Mouse (Mus musculus): ENCODE data around the gene Nedd9.

Nedd9 gene

GRCm38 (mm10) chr13:41343163-41343886 lies 143.8 kb downstream of the Nedd9 start:
- no peak for DNase-seq (ENCODE audit: inconsistent ontology term)

- peak; percentile 70 for DNase-seq (ENCODE audit: inconsistent ontology term)
Measured at GRCm38 (mm10) chr13:41341422-41341821, 145.7 kb downstream of the Nedd9 start.

GRCm38 (mm10) chr13:41339653-41340351 lies 147.4 kb downstream of the Nedd9 start:
- peak; percentile 95 for DNase-seq (ENCODE audit: inconsistent ontology term)

- peak; percentile 93 for DNase-seq (ENCODE audit: inconsistent ontology term)
Measured at GRCm38 (mm10) chr13:41339195-41339594, 148.0 kb downstream of the Nedd9 start.

GRCm38 (mm10) chr13:41337407-41337806 lies 149.8 kb downstream of the Nedd9 start:
- no peak for DNase-seq (ENCODE audit: inconsistent ontology term)

- no peak for DNase-seq (ENCODE audit: inconsistent ontology term)
Measured at GRCm38 (mm10) chr13:41336260-41336659, 150.9 kb downstream of the Nedd9 start.

- DNase-seq (ENCODE audit: inconsistent ontology term) = no peak
Measured at GRCm38 (mm10) chr13:41335767-41336166, 151.4 kb downstream of the Nedd9 start.

GRCm38 (mm10) chr13:41334641-41335000 lies 152.5 kb downstream of the Nedd9 start:
- peak; percentile 83 for DNase-seq (ENCODE audit: inconsistent ontology term)

GRCm38 (mm10) chr13:41333889-41334640 lies 153.1 kb downstream of the Nedd9 start:
- no peak for DNase-seq (ENCODE audit: inconsistent ontology term)

- no peak for DNase-seq (ENCODE audit: inconsistent ontology term)
Measured at GRCm38 (mm10) chr13:41331671-41332340, 155.4 kb downstream of the Nedd9 start.

- peak; percentile 65 for DNase-seq (ENCODE audit: inconsistent ontology term)
Measured at GRCm38 (mm10) chr13:41330589-41331345, 156.4 kb downstream of the Nedd9 start.

- no peak for DNase-seq (ENCODE audit: inconsistent ontology term)
Measured at GRCm38 (mm10) chr13:41330051-41330450, 157.1 kb downstream of the Nedd9 start.

- no peak for DNase-seq (ENCODE audit: inconsistent ontology term)
Measured at GRCm38 (mm10) chr13:41328481-41328880, 158.7 kb downstream of the Nedd9 start.

GRCm38 (mm10) chr13:41327546-41327945 lies 159.6 kb downstream of the Nedd9 start:
- DNase-seq (ENCODE audit: inconsistent ontology term) = no peak

GRCm38 (mm10) chr13:41326134-41326533 lies 161.0 kb downstream of the Nedd9 start:
- DNase-seq (ENCODE audit: inconsistent ontology term) = no peak

- DNase-seq (ENCODE audit: inconsistent ontology term) = no peak
Measured at GRCm38 (mm10) chr13:41325346-41325745, 161.8 kb downstream of the Nedd9 start.

GRCm38 (mm10) chr13:41324631-41325030 lies 162.5 kb downstream of the Nedd9 start:
- DNase-seq (ENCODE audit: inconsistent ontology term) = no peak

GRCm38 (mm10) chr13:41321433-41321832 lies 165.7 kb downstream of the Nedd9 start:
- DNase-seq (ENCODE audit: inconsistent ontology term) = peak; percentile 96

- no peak for DNase-seq (ENCODE audit: inconsistent ontology term)
Measured at GRCm38 (mm10) chr13:41320749-41321148, 166.4 kb downstream of the Nedd9 start.

- DNase-seq (ENCODE audit: inconsistent ontology term) = peak; percentile 47
Measured at GRCm38 (mm10) chr13:41302716-41303115, 184.4 kb downstream of the Nedd9 start.

GRCm38 (mm10) chr13:41300037-41300436 lies 187.1 kb downstream of the Nedd9 start:
- no peak for DNase-seq (ENCODE audit: inconsistent ontology term)

Measured in Muller cell, postnatal 12 days (primary cell).